Mouse (Mus musculus) embryonic facial prominence, embryonic 14.5 days (tissue): Measurements from ENCODE around the gene 4930556J24Rik. TPM values are rescaled to one million over a fixed set of nuclear protein-coding genes. Genes with fewer than 3 reads are reported as not detected.

Experiments used
- ATAC-seq: fragments of 200-750 bp; cut with Nextera tagmentation; 2 replicates; pipeline ENCODE4 v1.8.0; 2017; ENCODE audit warnings: low read depth, moderate number of reproducible peaks, moderate TSS enrichment
- DNase-seq: peaks from one replicate; pipeline ENCODE4 v3.0.0-alpha.2; 2015; ENCODE audit warnings: low spot score
- H3K27ac ChIP-seq: fragments of 300-500 bp; sonication (generic); replicated peaks from 2 replicates; pipeline ENCODE4 v1.5.1; 2014; ENCODE audit warnings: low read depth, mild to moderate bottlenecking, low read length, moderate library complexity
- H3K27me3 ChIP-seq: fragments of 300-500 bp; sonication (generic); replicated peaks from 2 replicates; pipeline ENCODE4 v1.6.1; 2014; ENCODE audit warnings: low read length; ENCODE audit not compliant: control insufficient read depth, insufficient read depth
- H3K36me3 ChIP-seq: fragments of 300-500 bp; sonication (generic); 2 replicates; pipeline ENCODE4 v1.6.1; 2014; ENCODE audit warnings: low read length, mixed read lengths; ENCODE audit not compliant: control insufficient read depth, insufficient read depth
- H3K4me1 ChIP-seq: fragments of 300-500 bp; sonication (generic); 2 replicates; pipeline ENCODE4 v1.6.1; 2014; ENCODE audit warnings: antibody characterized with exemption, low read length; ENCODE audit not compliant: control insufficient read depth, insufficient read depth
- H3K4me2 ChIP-seq: fragments of 300-500 bp; sonication (generic); 2 replicates; pipeline ENCODE4 v1.6.1; 2014; ENCODE audit warnings: low read depth, mild to moderate bottlenecking, low read length, moderate library complexity, mixed read lengths
- H3K4me3 ChIP-seq: fragments of 300-500 bp; sonication (generic); 2 replicates; pipeline ENCODE4 v1.5.1; 2014; ENCODE audit warnings: low read depth, mild to moderate bottlenecking, low read length
- H3K9ac ChIP-seq: fragments of 300-500 bp; sonication (generic); 2 replicates; pipeline ENCODE4 v1.6.1; 2014; ENCODE audit warnings: low read depth, mild to moderate bottlenecking, low read length, moderate library complexity, mixed read lengths
- H3K9me3 ChIP-seq: fragments of 300-500 bp; sonication (generic); 2 replicates; pipeline ENCODE4 v1.6.1; 2016; ENCODE audit warnings: low read length; ENCODE audit not compliant: control insufficient read depth
- WGBS: fragments of 180-500 bp; shearing (Covaris S2); extraction: QIAGEN DNeasy Blood & Tissue Kit; methylation state at CpG from one replicate; pipeline ENCODE4 v1.1.7; 2014; 5-methylcytosine and 5-hydroxymethylcytosine counted together
- polyA plus RNA-seq: library from polyadenylated mRNA; unstranded; fragments of >200 nt; fragmentation: Nextera tagmentation; extraction: Ambion mirVana; gene quantifications from 2 replicates; pipeline ENCODE4 v1.2.1, GENCODE M21; 2014

4930556J24Rik gene
- polyA plus RNA-seq, 1 experiment from 2014 or later: not detected

- Histone ChIP-seq H3K27ac (no peak overlapping the region), H3K36me3 (peaks cover 4% of the 10 kb centered on the region; the same call in 1 of the 2 replicates), H3K9ac (no peak overlapping the region), H3K4me3 (no peak overlapping the region), H3K4me2 (no peak overlapping the region), H3K27me3 (no peaks in the 10 kb centered on the region), H3K9me3 (no peaks in the 10 kb centered on the region), H3K4me1 (no peaks in the 10 kb centered on the region)
- ATAC-seq (no peak), DNase-seq (no peak)
- 85% methylated on average over 6 of the region's 6 CpGs for WGBS
Observed at GRCm38 (mm10) chr11:3900296-3900695, 76.3 kb downstream of the 4930556J24Rik start.

- H3K9me3 ChIP-seq: no peaks in the 10 kb centered on the region
- no peak overlapping the region for H3K4me2 ChIP-seq
- 91% methylated on average over 1 of the region's 1 CpGs for WGBS
- no peak overlapping the region for H3K4me3 ChIP-seq
- H3K36me3 ChIP-seq: peaks cover 4% of the 10 kb centered on the region; the same call in 1 of the 2 replicates
- ATAC-seq (no peak), DNase-seq (no peak)
- no peak overlapping the region for H3K27ac ChIP-seq
- no peaks in the 10 kb centered on the region for H3K27me3 ChIP-seq
- H3K9ac ChIP-seq: no peak overlapping the region
- 0 out of 2 replicates have a peak, but pooled peaks cover 2% of the 10 kb centered on the region for H3K4me1 ChIP-seq
Observed at GRCm38 (mm10) chr11:3895933-3896332, 80.6 kb downstream of the 4930556J24Rik start.

GRCm38 (mm10) chr11:3895458-3895857, 81.1 kb downstream of the 4930556J24Rik start:
- WGBS: 3% methylated on average over 10 of the region's 10 CpGs
- Histone ChIP-seq H3K9me3 (no peaks in the 10 kb centered on the region), H3K27me3 (no peaks in the 10 kb centered on the region), H3K9ac (peak overlapping the region; percentile 60), H3K4me3 (peak overlapping the region; percentile 46), H3K4me2 (peak overlapping the region; percentile 80), H3K27ac (peak overlapping the region; percentile 82), H3K4me1 (0 out of 2 replicates have a peak, but pooled peaks cover 2% of the 10 kb centered on the region), H3K36me3 (peaks cover 4% of the 10 kb centered on the region; the same call in 1 of the 2 replicates)
- DNase-seq: peak; percentile 71
- no peak for ATAC-seq

GRCm38 (mm10) chr11:3894406-3895281, 81.9 kb downstream of the 4930556J24Rik start, which contains the start of the genes 4921536K21Rik and Dusp18:
TSS of gene 4921536K21Rik (minus strand) at chr11:3895098.
TSS of gene Dusp18 (plus strand) at chr11:3895240.
- Histone ChIP-seq H3K4me3 (peak within 1 kb of the TSS; percentile 46), H3K27ac (peak within 1 kb of the TSS; percentile 82), H3K36me3 (peaks cover 4% of the 10 kb centered on the region; the same call in 1 of the 2 replicates), H3K9me3 (no peaks in the 10 kb centered on the region), H3K27me3 (no peaks in the 10 kb centered on the region), H3K9ac (peak within 1 kb of the TSS; percentile 60), H3K4me2 (peak within 1 kb of the TSS; percentile 80), H3K4me1 (0 out of 2 replicates have a peak, but pooled peaks cover 2% of the 10 kb centered on the region)
- peak; percentile 99 for ATAC-seq
- peak; percentile 97 for DNase-seq
- WGBS: 6% methylated on average over 40 of the region's 46 CpGs

GRCm38 (mm10) chr11:3893970-3894369, 82.6 kb downstream of the 4930556J24Rik start:
- Histone ChIP-seq H3K9me3 (no peaks in the 10 kb centered on the region), H3K9ac (no peak overlapping the region), H3K4me3 (no peak overlapping the region), H3K4me2 (peak overlapping the region; percentile 80; the same call in 1 of the 2 replicates), H3K36me3 (peaks cover 4% of the 10 kb centered on the region; the same call in 1 of the 2 replicates), H3K4me1 (0 out of 2 replicates have a peak, but pooled peaks cover 2% of the 10 kb centered on the region), H3K27ac (no peak overlapping the region), H3K27me3 (no peaks in the 10 kb centered on the region)
- 77% methylated on average over 6 of the region's 6 CpGs for WGBS
- DNase-seq (no peak), ATAC-seq (no peak)

Other genes starting within 250 kb of the 4930556J24Rik start
- 0.93 and 1.3 TPM in 2 replicates for gene Osbp2, start 112.9 kb downstream of the 4930556J24Rik start, polyA plus RNA-seq
- 0.17 and 0.21 TPM in 2 replicates for gene 4921536K21Rik, start 81.7 kb downstream of the 4930556J24Rik start, polyA plus RNA-seq
- 10.0 and 10.5 TPM in 2 replicates for gene Dusp18, start 81.5 kb downstream of the 4930556J24Rik start, polyA plus RNA-seq
- gene Slc35e4, start 62.1 kb downstream of the 4930556J24Rik start, polyA plus RNA-seq: 5.8 and 6.4 TPM in 2 replicates
- gene Tcn2, start 44.6 kb downstream of the 4930556J24Rik start, polyA plus RNA-seq: 49.0 and 50.4 TPM in 2 replicates
- 59.7 and 62.9 TPM in 2 replicates for gene Pes1, start 12.8 kb downstream of the 4930556J24Rik start, polyA plus RNA-seq
- gene Gal3st1, start 6.9 kb upstream of the 4930556J24Rik start, polyA plus RNA-seq: 3.2 and 3.3 TPM in 2 replicates
- 0.29 and 0.88 TPM in 2 replicates for gene Sec14l4, start 54.7 kb upstream of the 4930556J24Rik start, polyA plus RNA-seq
- 1.7 and 6.8 TPM in 2 replicates for gene Sec14l3, start 88.1 kb upstream of the 4930556J24Rik start, polyA plus RNA-seq
- gene Mtfp1, start 118.7 kb upstream of the 4930556J24Rik start, polyA plus RNA-seq: 7.5 and 8.1 TPM in 2 replicates
- 2.2 and 3.2 TPM in 2 replicates for gene Sec14l2, start 146.6 kb upstream of the 4930556J24Rik start, polyA plus RNA-seq
- gene Rnf215, start 158.4 kb upstream of the 4930556J24Rik start, polyA plus RNA-seq: 34.8 and 36.5 TPM in 2 replicates
- gene Ccdc157, start 183.5 kb upstream of the 4930556J24Rik start, polyA plus RNA-seq: 6.1 and 6.7 TPM in 2 replicates
- gene Sf3a1, start 183.6 kb upstream of the 4930556J24Rik start, polyA plus RNA-seq: 51.4 and 54.0 TPM in 2 replicates
- 30.6 and 31.0 TPM in 2 replicates for gene Tbc1d10a, start 210.0 kb upstream of the 4930556J24Rik start, polyA plus RNA-seq
- gene Castor1, start 241.4 kb upstream of the 4930556J24Rik start, polyA plus RNA-seq: 11.5 and 12.7 TPM in 2 replicates